Mouse (Mus musculus) bone marrow macrophage, adult 2 months (primary cell): ENCODE data around the gene Agbl3. TPM values are rescaled to one million over a fixed set of nuclear protein-coding genes. Genes with fewer than 3 reads are reported as not detected.

ENCODE experiments used
- H3K27ac ChIP-seq: 2 replicates; pipeline ENCODE4 v1.5.1; 2012; ENCODE audit warnings: low read depth, low read length; ENCODE audit not compliant: insufficient read depth
- H3K4me1 ChIP-seq: 2 replicates; pipeline ENCODE4 v1.6.1; 2012; ENCODE audit warnings: low read length; ENCODE audit not compliant: control insufficient read depth, insufficient read depth
- H3K4me3 ChIP-seq: 2 replicates; pipeline ENCODE4 v1.5.1; 2012; ENCODE audit warnings: mild to moderate bottlenecking, low read length, moderate library complexity; ENCODE audit not compliant: insufficient read depth
- CTCF ChIP-seq: IDR thresholded peaks from 2 replicates; pipeline ENCODE4 v1.5.1; 2012; ENCODE audit warnings: low read depth, mild to moderate bottlenecking, low read length, moderate library complexity
- POLR2A ChIP-seq: IDR thresholded peaks from 2 replicates; pipeline ENCODE4 v1.6.1; 2012; ENCODE audit warnings: mild to moderate bottlenecking, low read depth, low read length, borderline replicate concordance
- polyA plus RNA-seq: library from polyadenylated mRNA; stranded (reverse); fragments of >200 nt; gene quantifications from 2 replicates; pipeline ENCODE4 v1.2.4, GENCODE M21; 2012; ENCODE audit not compliant: missing spikeins, insufficient read depth, insufficient read length

The Agbl3 gene
- 3.3 and 4.6 TPM in 2 replicates for polyA plus RNA-seq

- TF ChIP-seq POLR2A (no peak), CTCF (no peak)
- Histone ChIP-seq H3K4me3 (peak within 1 kb of the TSS; percentile 75), H3K27ac (peak within 1 kb of the TSS; percentile 86), H3K4me1 (peaks cover 6% of the 10 kb centered on the region; the same call in 1 of the 2 replicates)
These were observed at the start of gene Agbl3 for GRCm38 (mm10) chr6:34780231-34780942. Gene Agbl3, plus strand, starts transcription at chr6:34780432.

- Histone ChIP-seq H3K4me3 (no peak overlapping the region), H3K4me1 (peaks cover 4% of the 10 kb centered on the region; the same call in 1 of the 2 replicates), H3K27ac (no peak overlapping the region)
- TF ChIP-seq CTCF, result no peak
- no peak for TF ChIP-seq POLR2A
These were observed 49.2 kb upstream of the Agbl3 start for GRCm38 (mm10) chr6:34731007-34731406.

GRCm38 (mm10) chr6:34731529-34731928 lies 48.7 kb upstream of the Agbl3 start:
- Histone ChIP-seq H3K4me1 (peaks cover 4% of the 10 kb centered on the region; the same call in 1 of the 2 replicates), H3K27ac (no peak overlapping the region), H3K4me3 (no peak overlapping the region)
- no peak for TF ChIP-seq CTCF
- TF ChIP-seq POLR2A, result no peak

DNA sequence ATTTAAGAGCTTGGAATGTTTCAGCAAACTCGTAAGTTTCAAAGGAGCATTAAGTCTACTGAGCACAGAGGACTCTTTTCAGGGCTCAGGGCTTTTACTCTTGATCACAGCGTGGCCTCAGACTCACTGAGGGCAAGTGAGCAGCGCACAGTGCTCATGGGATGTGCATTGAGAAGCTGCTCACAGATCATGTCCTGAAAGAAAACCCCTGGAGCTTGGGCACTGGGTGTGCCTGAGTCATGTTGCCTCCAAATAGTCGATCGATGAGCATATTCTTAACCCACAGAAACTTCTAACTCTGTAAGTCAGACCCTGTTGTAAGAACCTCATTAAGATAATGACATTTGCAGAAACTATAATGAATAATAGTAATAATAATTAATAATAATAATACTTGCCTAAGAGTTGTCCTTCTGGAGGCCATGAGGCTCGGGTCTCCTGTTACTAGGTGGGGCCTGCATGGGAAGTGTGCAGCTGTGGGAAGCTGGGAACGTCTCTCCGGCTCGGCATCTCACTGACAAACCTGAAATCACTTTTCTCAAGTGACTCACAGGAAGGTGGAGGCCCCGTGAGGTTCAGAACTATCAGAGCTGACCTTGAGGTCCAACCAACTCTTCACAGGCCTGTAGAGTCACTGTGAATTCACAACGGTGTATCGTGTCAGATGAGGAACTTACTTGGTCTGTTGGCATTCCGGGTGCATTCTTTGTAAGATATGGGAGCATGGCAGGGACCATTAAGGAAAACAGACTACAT lies 45.1 kb upstream of the Agbl3 start:
- no peak overlapping the region for H3K4me3 ChIP-seq
- TF ChIP-seq POLR2A, result no peak
- TF ChIP-seq CTCF, result no peak
- H3K27ac ChIP-seq, result no peak overlapping the region
- H3K4me1 ChIP-seq, result no peaks in the 10 kb centered on the region

- TF ChIP-seq POLR2A, result no peak
- no peak for TF ChIP-seq CTCF
- H3K4me1 ChIP-seq, result no peaks in the 10 kb centered on the region
- H3K4me3 ChIP-seq, result no peak overlapping the region
- H3K27ac ChIP-seq, result no peak overlapping the region
These were observed 43.3 kb upstream of the Agbl3 start for GRCm38 (mm10) chr6:34736934-34737333.

DNA sequence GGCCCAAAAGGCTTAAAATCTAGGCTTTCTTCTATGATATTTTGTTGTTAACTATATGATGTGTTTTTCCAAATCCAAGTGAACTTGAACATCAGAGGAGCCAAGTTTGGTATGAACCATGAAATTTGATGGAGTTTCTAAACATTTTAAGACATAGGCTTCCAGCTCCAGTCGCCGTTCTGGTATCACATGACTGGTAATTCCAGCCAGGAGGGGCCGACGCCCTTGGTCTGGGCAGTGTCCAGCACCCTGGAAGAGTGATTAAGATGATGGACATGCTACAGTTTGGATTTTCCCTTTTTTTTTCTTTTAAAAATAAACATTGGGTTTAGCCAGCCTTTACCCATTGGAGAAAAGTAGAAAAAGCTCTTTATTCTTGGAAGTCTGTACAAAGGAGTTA lies 36.3 kb upstream of the Agbl3 start:
- H3K27ac ChIP-seq, result no peak overlapping the region
- no peak overlapping the region for H3K4me3 ChIP-seq
- no peaks in the 10 kb centered on the region for H3K4me1 ChIP-seq
- TF ChIP-seq CTCF (no peak), POLR2A (no peak)

GRCm38 (mm10) chr6:34747846-34748245 lies 32.4 kb upstream of the Agbl3 start:
- no peaks in the 10 kb centered on the region for H3K4me1 ChIP-seq
- H3K27ac ChIP-seq, result no peak overlapping the region
- H3K4me3 ChIP-seq, result no peak overlapping the region
- no peak for TF ChIP-seq POLR2A
- no peak for TF ChIP-seq CTCF

GRCm38 (mm10) chr6:34748566-34748965 lies 31.7 kb upstream of the Agbl3 start:
- TF ChIP-seq POLR2A (no peak), CTCF (no peak)
- H3K4me3 ChIP-seq, result no peak overlapping the region
- H3K4me1 ChIP-seq, result no peaks in the 10 kb centered on the region
- no peak overlapping the region for H3K27ac ChIP-seq

GRCm38 (mm10) chr6:34749526-34749925 lies 30.7 kb upstream of the Agbl3 start:
- Histone ChIP-seq H3K4me1 (no peaks in the 10 kb centered on the region), H3K4me3 (no peak overlapping the region), H3K27ac (no peak overlapping the region)
- TF ChIP-seq CTCF (no peak), POLR2A (no peak)

DNA sequence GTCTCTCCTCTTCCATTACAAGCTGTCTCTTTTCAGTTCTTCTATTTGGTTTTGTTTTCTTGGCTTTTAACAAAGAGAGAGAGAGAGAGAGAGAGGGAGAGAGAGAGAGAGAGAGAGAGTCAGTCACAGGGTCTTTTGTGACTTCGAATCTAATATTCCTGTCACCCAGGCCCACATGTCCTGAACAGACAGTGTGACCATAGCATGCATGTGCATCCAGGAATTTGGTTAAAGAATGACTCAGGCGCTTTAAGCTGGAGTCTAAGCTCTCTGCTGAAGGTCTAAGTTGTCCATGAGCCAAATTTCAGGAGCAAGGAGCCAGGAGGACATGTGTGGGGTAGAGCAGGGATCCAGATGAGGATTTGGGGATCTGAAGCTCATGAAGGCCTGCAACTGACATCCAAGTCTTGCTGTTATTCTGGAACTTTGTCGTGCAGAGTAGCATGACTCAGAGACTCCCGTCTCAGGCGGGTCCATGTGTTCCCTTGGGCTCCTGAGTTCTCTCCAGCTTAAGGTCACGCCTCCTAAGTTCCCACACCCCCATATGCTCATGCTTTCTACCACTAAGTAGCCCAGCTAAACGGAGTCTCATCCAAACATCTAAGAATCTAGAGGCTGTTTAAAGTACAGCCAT lies 29.6 kb upstream of the Agbl3 start:
- H3K27ac ChIP-seq, result no peak overlapping the region

More for the DNA sequence above, 29.6 kb upstream of the Agbl3 start:
- Histone ChIP-seq H3K4me3 (no peak overlapping the region), H3K4me1 (no peaks in the 10 kb centered on the region)
- TF ChIP-seq CTCF (no peak), POLR2A (no peak)
